Mouse (Mus musculus): ENCODE measurements around the gene Serpina16. TPM values are rescaled to one million over a fixed set of nuclear protein-coding genes. Genes with fewer than 3 reads are reported as not detected.

Serpina16 gene
- polyA plus RNA-seq, 1 experiment from 2014 or later, result not detected

DNA sequence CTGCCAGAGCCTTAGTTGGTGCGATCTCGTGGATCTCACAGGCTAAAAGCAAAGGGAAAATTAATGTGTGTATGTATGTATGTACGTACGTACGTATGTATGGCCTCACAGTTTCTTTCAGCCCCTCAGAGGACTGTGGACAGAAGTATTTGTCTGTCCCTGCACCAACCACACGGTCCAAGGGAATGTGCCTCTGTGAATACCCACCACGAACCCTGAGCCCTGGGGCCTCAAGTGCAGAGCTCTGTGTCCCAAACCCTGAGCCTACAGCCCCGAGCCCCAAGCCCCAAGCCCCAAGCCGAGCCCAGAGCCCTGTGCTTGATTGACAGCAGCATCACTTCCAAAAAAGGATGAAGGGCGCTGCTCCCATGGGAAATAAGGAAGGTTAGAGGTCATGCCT lies 17.9 kb downstream of the Serpina16 start:
- ATAC-seq (ENCODE audit: insufficient read depth) (no peak), DNase-seq (no peak)
- H3K4me3 ChIP-seq (ENCODE audit: low read depth, low read length), result no peak overlapping the region
- H3K27ac ChIP-seq (ENCODE audit: low read depth), result no peak overlapping the region
- no peaks in the 10 kb centered on the region for H3K27me3 ChIP-seq (ENCODE audit: insufficient read depth, low read length)
- TF ChIP-seq CTCF (IDR thresholded peaks at IDR 0.05; ENCODE audit: low read depth), result no peak
- H3K4me2 ChIP-seq, result no peak overlapping the region
- no peaks in the 10 kb centered on the region for H3K9me3 ChIP-seq (ENCODE audit: low read depth, low read length)
- no peaks in the 10 kb centered on the region for H3K36me3 ChIP-seq (ENCODE audit: insufficient read depth)
- 72% methylated on average over 10 of the region's 10 CpGs for WGBS
- no peak overlapping the region for H3K9ac ChIP-seq
- H3K4me1 ChIP-seq (ENCODE audit: insufficient read depth), result no peaks in the 10 kb centered on the region

DNA sequence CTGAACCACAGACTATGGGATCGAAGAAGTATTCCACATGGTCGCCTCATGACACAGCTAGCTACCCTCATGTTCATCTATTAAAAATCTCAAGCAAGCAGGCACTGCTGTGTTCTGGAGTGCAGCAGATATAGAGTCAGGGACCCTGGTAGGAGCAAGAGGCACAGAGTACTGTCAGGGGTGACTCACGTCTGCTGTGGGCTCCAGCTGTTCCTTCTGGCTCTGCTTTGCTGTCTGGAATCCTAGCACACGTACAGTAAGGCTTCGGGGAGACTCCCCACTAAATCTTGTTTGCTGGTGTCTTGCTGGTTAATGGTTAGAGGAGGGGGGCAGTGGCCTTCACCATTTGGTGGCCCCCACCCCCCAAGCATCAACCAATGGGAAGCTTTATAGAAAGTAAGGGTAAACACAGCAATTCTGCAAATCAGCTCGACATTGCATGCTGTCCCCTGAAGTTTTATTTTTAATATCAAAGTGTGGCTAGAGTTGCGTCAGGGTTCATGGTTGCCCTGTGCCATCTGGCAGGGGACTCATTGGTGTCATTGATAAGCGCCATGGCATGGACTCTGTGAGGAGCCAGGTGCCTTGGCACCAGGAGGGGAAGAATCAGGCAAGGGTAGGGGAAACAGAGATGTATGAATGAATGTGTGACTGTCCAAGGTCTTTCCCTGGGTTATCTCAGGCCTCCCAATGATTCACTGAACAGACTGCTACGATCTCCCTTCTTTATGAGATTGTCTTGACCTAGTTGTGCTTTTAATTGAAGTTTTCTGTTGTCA lies 18.9 kb downstream of the Serpina16 start, which contains the start of gene Serpina6:
TSS of gene Serpina6 (minus strand) at position 365 of the 779 bp plus-strand sequence.
- H3K27me3 ChIP-seq (ENCODE audit: insufficient read depth, low read length), result no peaks in the 10 kb centered on the region
- no peaks in the 10 kb centered on the region for H3K36me3 ChIP-seq (ENCODE audit: insufficient read depth)
- 67% methylated on average over 9 of the region's 9 CpGs for WGBS
- no peak within 1 kb of the TSS for H3K4me2 ChIP-seq
- no peak within 1 kb of the TSS for H3K27ac ChIP-seq (ENCODE audit: low read depth)
- H3K9me3 ChIP-seq (ENCODE audit: low read depth, low read length), result no peaks in the 10 kb centered on the region
- no peak for ATAC-seq (ENCODE audit: insufficient read depth)
- H3K4me3 ChIP-seq (ENCODE audit: low read depth, low read length), result no peak within 1 kb of the TSS
- H3K9ac ChIP-seq, result no peak within 1 kb of the TSS
- no peak for DNase-seq
- TF ChIP-seq CTCF (IDR thresholded peaks at IDR 0.05; ENCODE audit: low read depth), result no peak
- H3K4me1 ChIP-seq (ENCODE audit: insufficient read depth), result no peaks in the 10 kb centered on the region

DNA sequence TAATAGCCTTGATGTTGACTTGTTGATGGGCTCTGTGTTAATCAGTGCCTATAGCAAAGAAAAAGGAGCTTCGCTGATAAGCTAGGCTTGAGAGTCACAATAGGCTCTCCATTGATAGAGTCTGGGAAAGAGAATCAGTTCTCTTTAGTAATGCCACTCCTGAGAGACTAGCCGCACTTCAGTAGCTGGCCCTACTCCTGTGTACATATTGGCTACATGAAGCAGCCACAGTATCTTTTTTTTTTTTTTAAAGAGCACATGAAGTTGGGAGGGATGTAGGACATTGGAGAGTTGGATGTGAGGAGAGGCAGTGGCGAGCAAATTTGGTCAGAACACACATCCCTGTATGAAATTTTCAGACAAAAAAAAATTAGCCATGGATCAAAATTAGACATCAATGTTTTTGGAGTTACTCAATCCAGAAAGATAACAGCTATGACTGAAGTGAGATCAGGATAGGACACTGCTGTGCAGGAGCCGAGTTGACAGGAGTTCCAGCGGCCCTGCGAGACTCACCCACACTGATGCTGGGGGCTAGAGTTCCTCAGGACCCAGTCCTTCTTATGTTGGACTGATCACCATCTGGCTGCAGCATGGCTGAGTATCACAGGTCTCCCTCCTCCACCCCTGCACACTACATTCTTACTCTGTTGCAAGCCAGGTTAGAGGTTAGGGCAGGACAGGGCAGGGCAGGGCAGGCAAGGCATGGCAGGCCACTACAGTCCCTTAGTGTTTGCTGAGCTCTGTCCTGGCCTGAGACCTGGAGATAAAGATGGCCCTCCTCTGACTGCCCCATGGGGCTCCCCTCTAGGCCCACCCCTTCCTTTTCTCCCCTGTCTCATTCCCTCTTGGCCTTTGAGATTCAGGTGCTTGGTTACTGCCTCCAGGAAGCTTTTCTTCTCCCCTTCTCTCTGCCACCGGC lies 20.6 kb downstream of the Serpina16 start:
- 63% methylated on average over 7 of the region's 7 CpGs for WGBS
- Histone ChIP-seq H3K36me3 (ENCODE audit: insufficient read depth) (no peaks in the 10 kb centered on the region), H3K4me2 (no peak overlapping the region), H3K27ac (ENCODE audit: low read depth) (no peak overlapping the region), H3K4me1 (ENCODE audit: insufficient read depth) (no peaks in the 10 kb centered on the region), H3K9me3 (ENCODE audit: low read depth, low read length) (no peaks in the 10 kb centered on the region), H3K9ac (no peak overlapping the region), H3K27me3 (ENCODE audit: insufficient read depth, low read length) (no peaks in the 10 kb centered on the region), H3K4me3 (ENCODE audit: low read depth, low read length) (no peak overlapping the region)
- ATAC-seq (ENCODE audit: insufficient read depth) (peak; percentile 63), DNase-seq (peak; percentile 16)
- no peak for TF ChIP-seq CTCF (IDR thresholded peaks at IDR 0.05; ENCODE audit: low read depth)

DNA sequence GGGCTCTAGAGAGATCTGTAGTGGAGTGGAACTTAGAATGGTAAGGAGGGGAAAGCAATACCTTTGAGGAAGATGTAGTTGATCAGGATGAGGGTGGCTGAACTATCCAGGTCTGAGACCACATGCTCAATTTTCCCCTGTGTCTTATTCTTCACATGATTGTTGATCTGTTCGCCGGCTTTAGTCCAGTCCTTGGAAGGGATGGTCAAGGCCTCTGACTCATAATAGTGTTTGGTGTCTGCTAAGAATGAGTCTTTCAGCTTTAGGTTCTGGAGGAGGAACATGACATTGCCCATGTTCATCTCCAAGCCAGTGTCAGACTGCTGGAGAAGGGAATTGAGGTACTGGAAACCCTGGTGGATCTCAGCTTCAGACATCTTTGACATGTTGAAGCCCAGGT lies 22.1 kb downstream of the Serpina16 start:
- H3K27me3 ChIP-seq (ENCODE audit: insufficient read depth, low read length), result no peaks in the 10 kb centered on the region
- H3K4me3 ChIP-seq (ENCODE audit: low read depth, low read length), result no peak overlapping the region
- no peaks in the 10 kb centered on the region for H3K4me1 ChIP-seq (ENCODE audit: insufficient read depth)
- DNase-seq (no peak), ATAC-seq (ENCODE audit: insufficient read depth) (no peak)
- no peak overlapping the region for H3K4me2 ChIP-seq
- H3K36me3 ChIP-seq (ENCODE audit: insufficient read depth), result no peaks in the 10 kb centered on the region
- WGBS, result 87% methylated on average over 2 of the region's 2 CpGs
- no peak for TF ChIP-seq CTCF (IDR thresholded peaks at IDR 0.05; ENCODE audit: low read depth)
- H3K9me3 ChIP-seq (ENCODE audit: low read depth, low read length), result no peaks in the 10 kb centered on the region
- no peak overlapping the region for H3K9ac ChIP-seq
- no peak overlapping the region for H3K27ac ChIP-seq (ENCODE audit: low read depth)

DNA sequence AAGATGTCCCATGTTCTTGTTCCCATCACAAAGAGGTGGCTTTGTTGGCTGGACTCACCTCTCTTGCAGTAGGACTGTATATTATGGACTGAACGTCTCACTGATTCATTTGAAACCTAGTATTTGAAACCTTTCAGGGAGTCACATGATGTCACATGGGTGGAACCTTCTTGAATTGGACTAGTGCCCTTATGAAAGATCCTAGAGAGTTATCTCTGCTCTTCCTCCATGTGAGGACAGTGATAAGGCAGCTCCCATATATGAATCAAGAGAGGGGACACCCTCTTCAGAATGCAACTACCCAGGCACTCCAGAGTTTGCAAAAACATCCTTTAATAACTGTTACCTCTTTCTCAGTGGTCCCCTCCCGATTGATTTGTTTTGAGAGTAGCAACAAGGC lies 29.6 kb downstream of the Serpina16 start:
- H3K27me3 ChIP-seq (ENCODE audit: insufficient read depth, low read length), result no peaks in the 10 kb centered on the region
- H3K4me2 ChIP-seq, result no peak overlapping the region
- DNase-seq (no peak), ATAC-seq (ENCODE audit: insufficient read depth) (no peak)
- H3K36me3 ChIP-seq (ENCODE audit: insufficient read depth), result no peaks in the 10 kb centered on the region
- no peak overlapping the region for H3K9ac ChIP-seq
- no peaks in the 10 kb centered on the region for H3K9me3 ChIP-seq (ENCODE audit: low read depth, low read length)
- H3K4me3 ChIP-seq (ENCODE audit: low read depth, low read length), result no peak overlapping the region
- WGBS, result 65% methylated on average over 2 of the region's 2 CpGs
- TF ChIP-seq CTCF (IDR thresholded peaks at IDR 0.05; ENCODE audit: low read depth), result no peak
- no peak overlapping the region for H3K27ac ChIP-seq (ENCODE audit: low read depth)
- no peaks in the 10 kb centered on the region for H3K4me1 ChIP-seq (ENCODE audit: insufficient read depth)

DNA sequence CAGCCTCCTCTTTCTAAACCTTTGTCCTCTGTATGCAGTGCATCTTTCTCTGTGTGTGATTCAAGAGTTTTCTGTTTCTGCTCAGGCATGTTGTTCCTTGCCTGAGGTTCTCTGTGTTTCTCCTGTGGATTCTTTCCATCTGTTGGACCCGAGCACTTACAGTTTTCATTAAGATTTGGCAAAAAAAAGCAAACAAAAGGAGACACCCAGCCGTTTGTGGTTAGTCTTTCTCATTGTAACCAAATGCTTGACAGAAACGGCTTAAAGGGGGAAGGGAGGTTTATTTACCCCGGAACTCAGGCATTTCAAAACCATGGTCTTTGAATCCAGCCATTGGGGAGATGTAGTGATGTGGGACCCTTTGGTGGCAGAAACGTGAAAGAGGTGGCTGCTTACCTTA lies 31.3 kb downstream of the Serpina16 start:
- Histone ChIP-seq H3K27me3 (ENCODE audit: insufficient read depth, low read length) (no peaks in the 10 kb centered on the region), H3K9ac (no peak overlapping the region), H3K4me3 (ENCODE audit: low read depth, low read length) (no peak overlapping the region), H3K4me2 (no peak overlapping the region), H3K36me3 (ENCODE audit: insufficient read depth) (no peaks in the 10 kb centered on the region), H3K4me1 (ENCODE audit: insufficient read depth) (no peaks in the 10 kb centered on the region), H3K9me3 (ENCODE audit: low read depth, low read length) (no peaks in the 10 kb centered on the region), H3K27ac (ENCODE audit: low read depth) (no peak overlapping the region)
- DNase-seq (no peak), ATAC-seq (ENCODE audit: insufficient read depth) (no peak)
- WGBS, result 14% methylated on average over 5 of the region's 5 CpGs
- no peak for TF ChIP-seq CTCF (IDR thresholded peaks at IDR 0.05; ENCODE audit: low read depth)

DNA sequence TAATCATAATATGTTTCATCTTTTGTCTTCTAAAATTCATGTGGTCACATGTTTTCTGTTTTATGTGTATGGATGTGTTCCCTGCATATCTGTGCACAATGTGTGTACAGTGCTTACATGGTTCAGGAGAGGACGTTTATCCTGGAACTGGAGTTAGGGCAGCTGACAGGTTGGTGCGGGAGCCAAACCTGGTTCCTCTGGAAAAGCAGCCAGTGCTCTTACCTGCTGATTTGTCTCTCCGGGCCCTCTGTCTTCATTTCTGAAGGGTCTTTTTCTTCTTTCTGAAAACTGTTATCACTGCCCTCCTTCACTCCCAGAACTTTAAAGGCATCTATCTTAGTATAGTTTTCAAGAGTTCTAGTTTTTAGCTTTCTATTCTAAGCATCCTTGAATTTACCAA lies 32.1 kb downstream of the Serpina16 start:
- H3K9me3 ChIP-seq (ENCODE audit: low read depth, low read length), result no peaks in the 10 kb centered on the region
- 63% methylated on average over 3 of the region's 3 CpGs for WGBS
- no peak overlapping the region for H3K4me3 ChIP-seq (ENCODE audit: low read depth, low read length)
- H3K27me3 ChIP-seq (ENCODE audit: insufficient read depth, low read length), result no peaks in the 10 kb centered on the region
- H3K4me1 ChIP-seq (ENCODE audit: insufficient read depth), result no peaks in the 10 kb centered on the region
- no peak overlapping the region for H3K9ac ChIP-seq
- no peak for TF ChIP-seq CTCF (IDR thresholded peaks at IDR 0.05; ENCODE audit: low read depth)
- ATAC-seq (ENCODE audit: insufficient read depth) (no peak), DNase-seq (no peak)
- no peak overlapping the region for H3K4me2 ChIP-seq
- no peaks in the 10 kb centered on the region for H3K36me3 ChIP-seq (ENCODE audit: insufficient read depth)
- no peak overlapping the region for H3K27ac ChIP-seq (ENCODE audit: low read depth)

Data from lung, embryonic 14.5 days (tissue).